Mouse (Mus musculus) G1E (cell line): ENCODE measurements around the gene Trp53rkb.

ENCODE experiments used
- CTCF ChIP-seq: IDR thresholded peaks from 2 replicates; pipeline ENCODE4 v1.5.1; 2012; ENCODE audit warnings: low read depth, low read length, inconsistent platforms, mixed read lengths
- GATA1 ChIP-seq: IDR thresholded peaks from 2 replicates; pipeline ENCODE4 v1.6.1; 2012; ENCODE audit warnings: borderline replicate concordance, low read length, inconsistent platforms, mixed read lengths
- GATA2 ChIP-seq: IDR thresholded peaks from 2 replicates; pipeline ENCODE4 v1.6.1; 2012; ENCODE audit warnings: low read depth, low read length, inconsistent platforms, borderline replicate concordance
- POLR2AphosphoS5 ChIP-seq: IDR thresholded peaks from 2 replicates; pipeline ENCODE4 v1.6.1; 2012; ENCODE audit warnings: low read depth, low read length, inconsistent platforms; ENCODE audit not compliant: insufficient replicate concordance

- no peak for TF ChIP-seq CTCF
- TF ChIP-seq GATA1: no peak
- TF ChIP-seq POLR2AphosphoS5: no peak
- TF ChIP-seq GATA2: no peak
Observed at GRCm38 (mm10) chr2:166820844-166821243, 28.5 kb downstream of the Trp53rkb start.
